Mouse (Mus musculus) small intestine, adult 2 months (tissue): ENCODE results near the gene Taok3. TPM values are rescaled to one million over a fixed set of nuclear protein-coding genes. Genes with fewer than 3 reads are reported as not detected.

Source experiments
- H3K27ac ChIP-seq: fragments of 200-500 bp; 2 replicates; pipeline ENCODE4 v1.5.1; 2012; ENCODE audit warnings: low read depth, low read length, control low read depth, inconsistent platforms; ENCODE audit not compliant: insufficient read depth
- H3K27me3 ChIP-seq: fragments of 200-500 bp; 2 replicates; pipeline ENCODE4 v1.6.1; 2012; ENCODE audit warnings: mild to moderate bottlenecking, moderate library complexity, low read length, inconsistent platforms; ENCODE audit not compliant: control insufficient read depth, insufficient read depth
- H3K36me3 ChIP-seq: fragments of 200-500 bp; 2 replicates; pipeline ENCODE4 v1.6.1; 2012; ENCODE audit warnings: mild to moderate bottlenecking, low read length, control low read depth, inconsistent platforms; ENCODE audit not compliant: control insufficient read depth, insufficient read depth
- H3K4me1 ChIP-seq: fragments of 200-500 bp; 2 replicates; pipeline ENCODE4 v1.6.1; 2012; ENCODE audit warnings: low read length, inconsistent platforms, mixed read lengths; ENCODE audit not compliant: control insufficient read depth, insufficient read depth, insufficient read length
- H3K4me3 ChIP-seq: fragments of 200-500 bp; 2 replicates; pipeline ENCODE4 v1.5.1; 2012; ENCODE audit warnings: low read depth, mild to moderate bottlenecking, control low read depth, inconsistent platforms, low read length, moderate library complexity
- CTCF ChIP-seq: fragments of 200-500 bp; IDR thresholded peaks from 2 replicates; pipeline ENCODE4 v1.5.1; 2012; ENCODE audit warnings: low read depth, mild to moderate bottlenecking, control low read depth, inconsistent platforms, low read length, moderate library complexity, mixed read lengths; ENCODE audit not compliant: insufficient replicate concordance, insufficient read length; ENCODE audit errors: extremely low read depth
- POLR2A ChIP-seq: fragments of 200-500 bp; IDR thresholded peaks from 2 replicates; pipeline ENCODE4 v1.6.1; 2012; ENCODE audit warnings: low read depth, mild to moderate bottlenecking, control low read depth, inconsistent platforms, low read length, moderate library complexity
- WGBS: fragments of 180-500 bp; shearing (Covaris S2); methylation state at CpG from one replicate; pipeline ENCODE4 v1.1.7; 2018; 5-methylcytosine and 5-hydroxymethylcytosine counted together
- polyA plus RNA-seq: library from polyadenylated mRNA; depleted of rRNA; stranded (reverse); fragments of >200 nt; gene quantifications from 2 replicates; pipeline ENCODE4 v1.2.3, GENCODE M21; 2012

The Taok3 gene
- polyA plus RNA-seq, 1 experiment, result 32.0 TPM

GRCm38 (mm10) chr5:117251763-117252162, 131.8 kb downstream of the Taok3 start:
- TF ChIP-seq POLR2A (no peak), CTCF (no peak)
- WGBS, result 90% methylated on average over 3 of the region's 3 CpGs
- Histone ChIP-seq H3K27ac (no peak overlapping the region), H3K36me3 (peaks cover 69% of the 10 kb centered on the region), H3K4me1 (no peaks in the 10 kb centered on the region), H3K27me3 (no peaks in the 10 kb centered on the region), H3K4me3 (no peak overlapping the region)

- TF ChIP-seq POLR2A, result no peak
- TF ChIP-seq CTCF, result no peak
- no peak overlapping the region for H3K27ac ChIP-seq
- 82% methylated on average over 15 of the region's 15 CpGs for WGBS
- no peaks in the 10 kb centered on the region for H3K27me3 ChIP-seq
- H3K36me3 ChIP-seq, result peaks cover 83% of the 10 kb centered on the region
- H3K4me1 ChIP-seq, result no peaks in the 10 kb centered on the region
- H3K4me3 ChIP-seq, result no peak overlapping the region
Observed at GRCm38 (mm10) chr5:117258276-117258675, 138.3 kb downstream of the Taok3 start.

DNA sequence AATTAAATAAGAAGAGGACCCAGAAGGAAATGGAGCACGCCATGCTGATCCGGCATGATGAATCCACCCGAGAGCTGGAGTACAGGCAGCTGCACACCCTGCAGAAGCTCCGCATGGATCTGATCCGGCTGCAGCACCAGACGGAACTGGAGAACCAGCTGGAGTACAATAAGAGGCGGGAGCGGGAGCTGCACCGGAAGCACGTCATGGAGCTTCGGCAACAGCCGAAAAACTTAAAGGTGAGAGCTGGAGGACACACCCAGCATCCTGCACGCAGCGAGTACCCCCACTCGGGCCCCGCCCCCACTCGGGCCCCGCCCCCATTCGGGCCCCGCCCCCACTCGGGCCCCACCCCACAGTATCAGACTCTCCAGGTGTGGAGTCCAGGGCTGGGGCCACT, 143.6 kb downstream of the Taok3 start:
- H3K4me3 ChIP-seq, result no peak overlapping the region
- no peaks in the 10 kb centered on the region for H3K4me1 ChIP-seq
- TF ChIP-seq POLR2A, result no peak
- TF ChIP-seq CTCF, result no peak
- WGBS, result 88% methylated on average over 21 of the region's 21 CpGs
- H3K27ac ChIP-seq, result no peak overlapping the region
- H3K27me3 ChIP-seq, result no peaks in the 10 kb centered on the region
- peaks cover 68% of the 10 kb centered on the region for H3K36me3 ChIP-seq

DNA sequence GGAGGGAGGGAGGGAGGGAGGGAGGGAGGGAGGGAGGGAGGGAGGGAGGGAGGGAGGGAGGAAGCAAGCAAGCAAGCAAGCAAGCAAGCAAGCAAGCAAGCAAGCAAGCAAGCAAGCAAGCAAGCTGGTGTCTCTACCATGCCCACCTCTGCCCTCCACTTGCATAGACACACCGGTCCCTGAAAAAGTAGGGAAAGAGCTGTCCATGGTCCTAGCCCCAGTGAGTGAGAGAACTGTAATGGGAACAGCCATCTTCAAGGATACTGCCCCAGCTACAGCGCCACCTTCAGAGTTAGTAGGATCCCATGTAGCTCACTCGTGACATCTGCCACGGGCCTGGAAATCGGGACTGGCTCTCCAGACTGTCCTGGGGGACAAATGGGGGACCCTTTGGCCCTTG, 144.8 kb downstream of the Taok3 start:
- WGBS, result 74% methylated on average over 5 of the region's 5 CpGs
- TF ChIP-seq POLR2A (no peak), CTCF (no peak)
- Histone ChIP-seq H3K36me3 (peaks cover 62% of the 10 kb centered on the region), H3K27ac (no peak overlapping the region), H3K4me3 (no peak overlapping the region), H3K27me3 (no peaks in the 10 kb centered on the region), H3K4me1 (no peaks in the 10 kb centered on the region)

GRCm38 (mm10) chr5:117267913-117268312, 148.0 kb downstream of the Taok3 start:
- H3K36me3 ChIP-seq, result peaks cover 50% of the 10 kb centered on the region
- TF ChIP-seq CTCF, result no peak
- H3K4me3 ChIP-seq, result no peak overlapping the region
- no peak overlapping the region for H3K27ac ChIP-seq
- H3K4me1 ChIP-seq, result no peaks in the 10 kb centered on the region
- WGBS, result 80% methylated on average over 14 of the region's 14 CpGs
- H3K27me3 ChIP-seq, result no peaks in the 10 kb centered on the region

DNA sequence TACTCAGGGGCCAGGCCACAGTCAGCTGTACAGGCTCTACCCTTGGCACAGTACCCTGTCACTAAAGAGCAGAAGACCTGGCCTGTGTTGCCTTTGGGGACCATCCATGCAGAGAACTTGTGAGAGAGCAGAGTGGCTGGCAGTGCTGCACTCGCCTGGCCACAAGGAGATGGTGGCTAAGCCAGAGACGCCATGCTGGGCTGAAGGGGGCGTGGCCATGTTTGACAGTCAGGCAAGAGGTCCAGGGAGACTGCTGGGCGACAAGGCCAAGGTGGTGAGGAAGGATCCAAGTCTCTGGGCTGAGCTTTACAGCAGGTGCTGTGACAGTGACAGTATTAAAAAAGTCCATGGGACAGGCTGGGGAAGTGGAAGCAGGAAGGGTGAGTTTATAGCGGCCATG, 148.8 kb downstream of the Taok3 start:
- H3K4me3 ChIP-seq, result no peak overlapping the region
- H3K27me3 ChIP-seq, result no peaks in the 10 kb centered on the region
- no peak overlapping the region for H3K27ac ChIP-seq
- H3K4me1 ChIP-seq, result no peaks in the 10 kb centered on the region
- WGBS, result 84% methylated on average over 5 of the region's 5 CpGs
- peaks cover 45% of the 10 kb centered on the region for H3K36me3 ChIP-seq
- no peak for TF ChIP-seq CTCF
- no peak for TF ChIP-seq POLR2A

DNA sequence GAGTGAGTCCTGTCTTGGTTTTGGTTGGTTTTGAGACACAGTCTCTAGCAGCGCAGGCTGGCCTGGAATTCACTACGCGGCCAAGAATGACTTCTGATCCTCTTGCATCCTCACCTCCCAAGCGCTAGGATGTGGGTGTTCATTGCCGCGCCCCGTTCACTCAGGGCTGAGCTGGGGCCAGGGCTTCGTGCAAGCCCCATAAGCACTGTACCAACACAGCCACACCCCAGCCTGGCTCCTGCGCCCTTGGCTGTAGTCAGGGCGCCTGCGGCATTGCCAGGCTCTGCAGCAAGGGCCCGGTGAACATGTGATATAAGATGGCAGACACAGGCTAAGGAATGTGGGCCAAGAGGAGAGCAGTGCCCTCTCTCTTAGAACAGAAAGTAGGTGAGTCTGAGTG, 149.5 kb downstream of the Taok3 start:
- H3K4me1 ChIP-seq, result no peaks in the 10 kb centered on the region
- 87% methylated on average over 12 of the region's 12 CpGs for WGBS
- H3K4me3 ChIP-seq, result no peak overlapping the region
- H3K27me3 ChIP-seq, result no peaks in the 10 kb centered on the region
- H3K27ac ChIP-seq, result no peak overlapping the region
- peaks cover 44% of the 10 kb centered on the region for H3K36me3 ChIP-seq
- TF ChIP-seq POLR2A (no peak), CTCF (no peak)

DNA sequence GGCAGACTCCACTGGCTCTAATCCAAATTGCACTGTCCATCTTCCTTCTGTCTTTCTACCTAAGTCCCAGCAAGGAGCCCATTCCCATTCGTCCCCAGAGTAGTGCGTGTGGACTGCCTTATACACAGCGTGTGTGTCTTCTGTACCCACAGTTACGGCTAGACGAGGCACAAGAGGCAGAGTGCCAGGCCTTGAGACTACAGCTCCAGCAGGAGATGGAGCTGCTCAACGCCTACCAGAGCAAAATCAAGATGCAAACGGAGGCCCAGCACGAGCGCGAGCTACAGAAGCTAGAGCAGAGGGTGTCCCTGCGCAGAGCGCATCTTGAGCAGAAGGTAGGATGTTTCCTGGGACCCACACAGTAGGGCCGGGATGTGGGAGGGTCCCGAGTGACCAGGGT, 152.0 kb downstream of the Taok3 start:
- H3K36me3 ChIP-seq, result peaks cover 28% of the 10 kb centered on the region
- WGBS, result 91% methylated on average over 14 of the region's 14 CpGs

More for the DNA sequence above, 152.0 kb downstream of the Taok3 start:
- H3K4me3 ChIP-seq, result no peak overlapping the region
- no peaks in the 10 kb centered on the region for H3K27me3 ChIP-seq
- TF ChIP-seq POLR2A (no peak), CTCF (no peak)
- no peak overlapping the region for H3K27ac ChIP-seq
- no peaks in the 10 kb centered on the region for H3K4me1 ChIP-seq
